Mouse (Mus musculus) lung, embryonic 15.5 days (tissue): ENCODE measurements at regions not wholly inside any gene's neighbourhood (a gene's known extent, or its start where the extent isn't known, plus 50 kb on each side); places are given as distances from the start of the nearest gene placed in this dataset.

Experiments
- ATAC-seq: fragments of 200-750 bp; cut with Nextera tagmentation; 2 replicates; pipeline ENCODE4 v1.8.0; 2017; ENCODE audit warnings: moderate number of reproducible peaks, borderline replicate concordance; ENCODE audit not compliant: low FRiP score, low TSS enrichment; ENCODE audit errors: extremely low read depth
- H3K27ac ChIP-seq: fragments of 300-500 bp; sonication (generic); 2 replicates; pipeline ENCODE4 v1.5.1; 2015; ENCODE audit warnings: moderate library complexity, mild to moderate bottlenecking, inconsistent platforms
- H3K27me3 ChIP-seq: fragments of 300-500 bp; sonication (generic); 2 replicates; pipeline ENCODE4 v1.6.1; 2015; ENCODE audit warnings: inconsistent platforms
- H3K36me3 ChIP-seq: fragments of 300-500 bp; sonication (generic); 2 replicates; pipeline ENCODE4 v1.6.1; 2015; ENCODE audit warnings: inconsistent platforms
- H3K4me1 ChIP-seq: fragments of 300-500 bp; sonication (generic); 2 replicates; pipeline ENCODE4 v1.6.1; 2015; ENCODE audit warnings: inconsistent platforms
- H3K4me2 ChIP-seq: fragments of 300-500 bp; sonication (generic); 2 replicates; pipeline ENCODE4 v1.6.1; 2015; ENCODE audit warnings: inconsistent platforms, mild to moderate bottlenecking, moderate library complexity
- H3K4me3 ChIP-seq: fragments of 300-500 bp; sonication (generic); 2 replicates; pipeline ENCODE4 v1.5.1; 2015; ENCODE audit warnings: mild to moderate bottlenecking, inconsistent platforms
- H3K9ac ChIP-seq: fragments of 300-500 bp; sonication (generic); 2 replicates; pipeline ENCODE4 v1.6.1; 2015; ENCODE audit warnings: inconsistent platforms
- H3K9me3 ChIP-seq: fragments of 300-500 bp; sonication (generic); 2 replicates; pipeline ENCODE4 v1.6.1; 2016; ENCODE audit warnings: inconsistent platforms
- WGBS: fragments of 180-500 bp; shearing (Covaris S2); methylation state at CpG from one replicate; pipeline ENCODE4 v1.1.7; 2015; 5-methylcytosine and 5-hydroxymethylcytosine counted together

DNA sequence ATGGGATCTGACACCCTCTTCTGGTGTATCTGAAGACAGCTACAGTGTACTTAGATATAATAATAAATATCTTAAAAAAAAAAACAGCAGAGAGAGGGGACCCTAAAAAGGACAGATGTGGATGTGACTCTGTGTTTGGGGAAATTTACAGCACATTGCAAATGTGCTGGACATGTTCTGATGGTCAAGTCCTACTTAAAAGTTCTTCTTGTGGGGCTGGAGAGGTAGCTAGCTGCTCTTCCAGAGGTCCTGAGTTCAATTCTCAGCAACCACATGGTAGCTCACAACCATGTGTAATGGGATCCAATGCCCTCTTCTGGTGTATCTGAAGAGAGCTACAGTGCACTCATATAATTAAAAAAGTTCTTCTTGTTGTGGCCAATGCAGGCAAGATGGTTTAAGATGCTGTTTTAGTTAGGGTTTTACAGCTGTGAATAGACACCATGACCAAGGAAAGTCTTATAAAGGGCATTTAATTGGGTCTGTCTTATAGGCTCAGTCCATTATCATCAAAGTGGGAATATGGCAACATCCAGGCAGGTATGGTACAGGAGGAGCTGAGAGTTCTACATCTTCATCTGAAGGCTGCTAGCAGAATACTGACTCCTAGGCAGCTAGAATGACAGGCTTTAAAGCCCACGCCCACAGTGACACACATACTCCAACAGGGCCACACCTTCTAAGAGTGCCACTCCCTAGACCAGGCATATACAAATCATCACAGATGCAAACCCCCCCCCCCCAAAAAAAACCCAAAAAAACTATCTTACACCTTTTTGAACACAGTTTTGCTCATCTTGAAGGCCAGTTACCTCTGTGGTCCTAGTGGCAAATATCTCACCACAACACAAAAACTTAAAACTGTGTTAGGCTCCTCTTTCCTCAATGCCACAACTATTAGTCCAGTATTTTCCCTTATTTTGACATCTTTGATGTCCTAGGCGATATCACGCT is 118.5 kb upstream of the Cpm start:
- no peak overlapping the region for H3K9ac ChIP-seq
- H3K36me3 ChIP-seq: no peaks in the 10 kb centered on the region
- no peak overlapping the region for H3K4me2 ChIP-seq
- H3K4me3 ChIP-seq: no peak overlapping the region
- no peaks in the 10 kb centered on the region for H3K4me1 ChIP-seq
- no peak for ATAC-seq
- no peaks in the 10 kb centered on the region for H3K9me3 ChIP-seq
- 73% methylated on average over 3 of the region's 3 CpGs for WGBS
- H3K27me3 ChIP-seq: no peaks in the 10 kb centered on the region
- no peak overlapping the region for H3K27ac ChIP-seq

GRCm38 (mm10) chr10:117510224-117510486 is 119.1 kb upstream of the Cpm start:
- Histone ChIP-seq H3K36me3 (no peaks in the 10 kb centered on the region), H3K9ac (no peak overlapping the region), H3K4me1 (no peaks in the 10 kb centered on the region), H3K4me2 (no peak overlapping the region), H3K27ac (no peak overlapping the region), H3K4me3 (no peak overlapping the region), H3K9me3 (no peaks in the 10 kb centered on the region), H3K27me3 (no peaks in the 10 kb centered on the region)
- ATAC-seq: no peak
- WGBS: 83% methylated on average over 2 of the region's 2 CpGs

GRCm38 (mm10) chr10:117509431-117510223 is 119.7 kb upstream of the Cpm start:
- no peaks in the 10 kb centered on the region for H3K27me3 ChIP-seq
- no peak overlapping the region for H3K27ac ChIP-seq
- no peaks in the 10 kb centered on the region for H3K36me3 ChIP-seq
- ATAC-seq: no peak
- no peaks in the 10 kb centered on the region for H3K4me1 ChIP-seq
- H3K9ac ChIP-seq: no peak overlapping the region
- 77% methylated on average over 9 of the region's 9 CpGs for WGBS
- no peaks in the 10 kb centered on the region for H3K9me3 ChIP-seq
- H3K4me2 ChIP-seq: no peak overlapping the region
- H3K4me3 ChIP-seq: no peak overlapping the region

DNA sequence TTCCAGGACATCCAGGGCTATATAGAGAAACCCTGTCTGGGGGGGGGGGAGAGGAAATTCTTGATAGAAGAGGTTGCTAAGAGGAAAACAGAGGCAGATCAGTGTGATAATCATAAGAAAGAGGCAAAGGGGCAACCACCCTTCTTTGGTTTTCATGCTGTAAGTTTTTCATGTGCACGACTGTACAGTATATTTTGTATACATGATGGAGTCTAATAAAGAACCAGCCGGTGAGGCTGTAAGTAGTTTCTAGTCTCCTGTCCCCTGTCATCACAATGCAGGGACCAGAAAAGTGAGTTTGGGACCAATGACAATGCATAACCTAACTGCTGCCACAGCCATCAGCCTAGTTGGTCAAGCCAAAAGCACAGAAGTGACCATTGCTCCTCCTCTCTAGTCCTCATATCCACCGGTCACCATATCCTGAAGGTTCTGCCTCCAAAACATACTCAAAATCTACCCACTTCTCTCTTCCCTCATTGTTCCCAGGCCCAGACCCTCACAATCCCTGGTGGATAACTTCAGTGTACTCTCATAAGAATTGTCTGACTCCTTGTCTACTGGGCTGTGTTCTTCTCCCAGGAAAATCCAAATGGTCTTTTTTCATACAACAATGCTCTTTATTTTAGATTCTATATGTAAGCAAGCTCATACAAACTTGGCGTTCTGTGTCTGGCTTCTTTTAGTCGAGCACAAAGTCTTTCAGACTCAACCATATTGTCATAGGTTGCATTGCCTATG is 122.9 kb upstream of the Cpm start:
- Histone ChIP-seq H3K9ac (no peak overlapping the region), H3K27ac (no peak overlapping the region), H3K4me3 (no peak overlapping the region), H3K4me1 (no peaks in the 10 kb centered on the region), H3K36me3 (no peaks in the 10 kb centered on the region), H3K9me3 (no peaks in the 10 kb centered on the region), H3K4me2 (no peak overlapping the region), H3K27me3 (no peaks in the 10 kb centered on the region)
- no peak for ATAC-seq
- WGBS: 90% methylated on average over 5 of the region's 5 CpGs

DNA sequence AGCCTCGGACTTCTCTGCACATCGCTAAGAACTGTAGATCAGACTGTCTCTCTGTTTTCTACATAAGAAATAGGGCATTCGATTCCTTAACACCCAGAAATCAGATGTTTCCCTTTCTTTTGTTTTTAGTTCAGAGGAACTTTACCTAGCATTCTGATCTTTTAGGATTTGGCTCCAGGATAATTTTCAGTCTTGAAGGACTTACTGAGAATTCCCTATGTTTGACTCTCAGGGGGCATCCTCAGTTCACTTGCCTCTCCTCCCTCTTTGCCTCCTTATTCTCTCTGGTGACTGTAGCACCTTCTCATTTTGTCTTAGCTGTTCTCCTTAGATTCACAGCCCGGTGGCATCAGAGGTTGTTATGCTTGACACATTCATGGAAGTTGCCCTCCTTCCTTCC is 123.8 kb upstream of the Cpm start:
- no peak for ATAC-seq
- Histone ChIP-seq H3K4me3 (no peak overlapping the region), H3K27ac (no peak overlapping the region), H3K36me3 (no peaks in the 10 kb centered on the region), H3K4me2 (no peak overlapping the region), H3K27me3 (no peaks in the 10 kb centered on the region), H3K9ac (no peak overlapping the region), H3K9me3 (no peaks in the 10 kb centered on the region), H3K4me1 (no peaks in the 10 kb centered on the region)
- WGBS: 71% methylated on average over 4 of the region's 4 CpGs

GRCm38 (mm10) chr10:117505057-117505456 is 124.2 kb upstream of the Cpm start:
- Histone ChIP-seq H3K27ac (no peak overlapping the region), H3K4me2 (no peak overlapping the region), H3K9ac (no peak overlapping the region), H3K4me3 (no peak overlapping the region), H3K27me3 (no peaks in the 10 kb centered on the region), H3K4me1 (no peaks in the 10 kb centered on the region), H3K36me3 (no peaks in the 10 kb centered on the region), H3K9me3 (no peaks in the 10 kb centered on the region)
- no peak for ATAC-seq
- 86% methylated on average over 3 of the region's 3 CpGs for WGBS

DNA sequence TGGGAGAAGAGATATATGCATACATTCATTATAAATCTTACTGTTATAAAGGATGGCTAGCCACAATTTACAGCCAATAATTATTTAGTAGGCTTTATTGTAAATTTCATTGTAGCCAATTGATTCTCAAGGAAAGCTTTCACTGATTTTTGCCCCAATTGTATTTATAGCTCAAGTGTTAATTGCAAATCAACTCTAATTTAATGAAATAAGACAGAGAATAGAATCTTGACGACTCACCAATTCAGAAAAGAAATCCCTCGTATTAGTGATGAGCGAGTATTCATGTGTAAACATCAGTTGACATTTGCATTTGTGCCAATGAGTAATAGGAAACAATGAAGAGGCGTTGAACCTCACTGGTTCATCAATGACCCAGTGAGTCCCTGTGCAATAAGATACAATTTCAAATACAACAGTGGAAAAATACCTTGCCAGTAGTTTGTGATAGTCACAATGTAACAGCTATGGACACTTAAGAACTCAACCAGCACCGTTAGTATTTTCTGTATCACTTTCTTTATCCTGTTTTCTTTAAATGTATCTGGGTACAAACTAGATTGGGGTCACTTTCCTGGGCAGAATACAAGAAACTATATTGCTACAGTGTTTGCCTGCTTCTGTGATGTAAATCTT is 124.6 kb upstream of the Cpsf6 start:
- no peaks in the 10 kb centered on the region for H3K4me1 ChIP-seq
- no peak overlapping the region for H3K4me3 ChIP-seq
- H3K4me2 ChIP-seq: no peak overlapping the region
- H3K9me3 ChIP-seq: no peaks in the 10 kb centered on the region
- ATAC-seq: no peak
- 73% methylated on average over 5 of the region's 5 CpGs for WGBS
- H3K27ac ChIP-seq: no peak overlapping the region
- no peak overlapping the region for H3K9ac ChIP-seq
- H3K27me3 ChIP-seq: no peaks in the 10 kb centered on the region
- H3K36me3 ChIP-seq: no peaks in the 10 kb centered on the region

DNA sequence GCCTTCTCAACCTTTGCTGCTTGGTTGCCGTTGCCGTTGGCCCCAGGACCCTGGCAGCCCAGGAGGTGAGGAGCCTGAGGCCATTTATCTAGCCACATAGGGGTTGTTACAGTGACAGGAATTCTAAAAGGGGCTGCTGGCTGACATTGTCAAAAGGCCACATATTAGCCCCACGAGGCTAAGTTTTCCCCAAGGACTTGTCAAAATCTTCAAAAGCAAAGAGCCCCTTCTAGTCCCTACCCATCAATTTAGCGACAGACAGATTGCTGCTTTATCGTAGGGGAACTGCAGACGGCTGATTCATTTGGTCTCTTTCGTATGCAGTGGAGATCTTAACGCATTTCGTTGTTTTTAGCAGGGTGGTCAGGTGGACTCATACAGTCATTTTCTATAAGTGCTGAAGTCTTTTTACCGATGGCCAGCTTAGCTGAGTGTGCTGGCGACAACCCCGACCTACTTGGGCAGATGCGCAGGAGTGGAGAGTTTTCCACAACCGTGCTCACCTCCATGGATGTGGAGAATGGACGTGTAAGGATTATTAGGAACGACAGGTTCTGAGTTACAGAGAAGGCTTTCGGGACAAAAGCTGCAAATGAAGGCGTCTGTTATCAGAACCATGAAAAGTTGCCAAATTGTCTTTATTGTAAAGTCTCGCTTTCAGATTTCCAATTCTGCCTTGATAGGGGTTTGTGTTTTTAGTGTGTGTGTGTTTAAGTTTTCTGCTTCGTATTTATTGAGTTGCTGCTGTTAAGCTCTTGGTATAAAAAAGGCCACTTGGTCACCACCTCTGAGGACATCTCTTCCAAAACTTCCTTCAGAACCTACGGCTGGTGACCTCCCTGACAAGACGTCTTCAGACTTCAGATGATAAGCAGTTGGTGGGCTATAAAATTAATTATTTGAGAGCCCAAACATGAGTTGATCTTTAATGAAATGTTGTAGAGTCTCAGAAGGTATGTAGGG is 123.7 kb upstream of the Cpsf6 start:
- no peak overlapping the region for H3K4me2 ChIP-seq
- 75% methylated on average over 22 of the region's 22 CpGs for WGBS
- no peak overlapping the region for H3K4me3 ChIP-seq
- peaks cover 2% of the 10 kb centered on the region; the same call in 1 of the 2 replicates for H3K4me1 ChIP-seq
- no peaks in the 10 kb centered on the region for H3K27me3 ChIP-seq
- ATAC-seq: no peak
- no peak overlapping the region for H3K9ac ChIP-seq
- no peaks in the 10 kb centered on the region for H3K9me3 ChIP-seq
- H3K27ac ChIP-seq: no peak overlapping the region
- H3K36me3 ChIP-seq: no peaks in the 10 kb centered on the region

GRCm38 (mm10) chr10:117502731-117503130 is 122.9 kb upstream of the Cpsf6 start:
- no peak overlapping the region for H3K9ac ChIP-seq
- peaks cover 9% of the 10 kb centered on the region; the same call in 1 of the 2 replicates for H3K4me1 ChIP-seq
- H3K4me2 ChIP-seq: no peak overlapping the region
- H3K4me3 ChIP-seq: no peak overlapping the region
- no peaks in the 10 kb centered on the region for H3K36me3 ChIP-seq
- no peaks in the 10 kb centered on the region for H3K27me3 ChIP-seq
- WGBS: 87% methylated on average over 9 of the region's 9 CpGs
- no peak for ATAC-seq
- no peak overlapping the region for H3K27ac ChIP-seq
- H3K9me3 ChIP-seq: no peaks in the 10 kb centered on the region

DNA sequence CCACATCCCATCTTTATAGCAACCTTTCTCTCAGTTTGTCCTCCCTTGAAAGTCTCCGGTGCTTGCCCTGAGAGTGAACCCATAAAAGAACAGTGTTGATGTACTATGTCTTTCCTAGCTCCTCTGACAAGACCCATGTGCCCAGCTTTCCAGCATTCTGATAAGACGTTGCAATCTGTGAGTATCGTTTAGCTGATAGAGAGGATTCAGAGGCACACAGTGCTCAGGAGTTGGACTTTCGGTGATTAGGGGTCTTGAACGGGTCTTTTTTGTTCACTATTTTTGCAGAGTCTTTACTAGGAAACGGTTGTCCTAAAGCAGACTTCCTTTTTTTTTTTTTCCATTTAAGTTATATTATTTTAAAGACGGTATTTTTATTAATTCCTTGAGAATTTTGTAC is 122.3 kb upstream of the Cpsf6 start:
- WGBS: 76% methylated on average over 7 of the region's 7 CpGs
- no peak overlapping the region for H3K4me3 ChIP-seq
- ATAC-seq: no peak
- H3K4me2 ChIP-seq: no peak overlapping the region
- H3K36me3 ChIP-seq: no peaks in the 10 kb centered on the region
- no peak overlapping the region for H3K27ac ChIP-seq
- H3K9me3 ChIP-seq: no peaks in the 10 kb centered on the region
- H3K27me3 ChIP-seq: no peaks in the 10 kb centered on the region
- peaks cover 10% of the 10 kb centered on the region; the same call in 1 of the 2 replicates for H3K4me1 ChIP-seq
- H3K9ac ChIP-seq: no peak overlapping the region

DNA sequence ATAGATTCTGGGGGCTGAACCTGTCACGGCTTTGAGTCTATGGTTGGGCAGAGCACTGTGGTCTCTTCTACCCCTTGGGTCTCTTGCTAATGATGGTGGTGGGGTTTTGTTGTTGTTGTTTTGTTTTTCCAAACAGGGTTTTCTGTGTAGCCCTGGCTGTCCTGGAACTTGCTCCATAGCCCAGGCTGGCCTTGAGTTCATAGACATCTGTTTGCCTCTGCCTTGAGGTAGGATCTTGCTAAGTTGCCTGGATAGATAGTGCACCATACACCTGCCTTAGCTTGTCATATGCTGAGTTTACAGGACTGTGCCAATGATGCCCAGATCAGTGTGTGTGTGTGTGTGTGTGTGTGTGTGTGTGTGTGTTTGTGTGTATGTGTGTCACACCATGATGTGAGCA is 121.6 kb upstream of the Cpsf6 start:
- H3K27ac ChIP-seq: no peak overlapping the region
- 73% methylated on average over 1 of the region's 1 CpGs for WGBS
- H3K4me2 ChIP-seq: no peak overlapping the region
- no peaks in the 10 kb centered on the region for H3K9me3 ChIP-seq
- H3K4me1 ChIP-seq: peaks cover 10% of the 10 kb centered on the region; the same call in 1 of the 2 replicates
- ATAC-seq: no peak
- H3K9ac ChIP-seq: no peak overlapping the region
- no peaks in the 10 kb centered on the region for H3K27me3 ChIP-seq
- H3K36me3 ChIP-seq: no peaks in the 10 kb centered on the region
- H3K4me3 ChIP-seq: no peak overlapping the region
